Mouse (Mus musculus): ENCODE results near the gene Chst13. TPM values are rescaled to one million over a fixed set of nuclear protein-coding genes. Genes with fewer than 3 reads are reported as not detected.

Chst13 gene
- total RNA-seq, 1 experiment, result 0.54 TPM

DNA sequence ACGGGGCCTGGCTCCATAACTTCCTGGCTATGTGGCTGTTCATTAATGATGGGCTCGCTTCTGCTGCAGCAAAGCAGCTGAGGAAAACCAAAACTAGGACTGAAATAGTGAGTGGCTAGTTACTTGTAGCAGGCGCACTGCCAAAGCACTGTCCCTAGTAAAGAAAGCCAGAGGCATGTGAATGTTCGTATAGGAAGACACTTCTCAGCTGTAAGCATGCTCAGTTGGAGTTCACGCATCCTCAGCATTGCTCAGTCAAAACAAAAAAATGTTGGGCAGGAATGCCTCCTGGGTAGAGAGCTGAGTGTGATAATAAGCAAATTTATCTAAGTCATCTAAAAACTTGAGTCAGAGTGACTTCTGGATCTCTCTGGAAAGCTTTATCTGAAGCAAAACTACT lies 33.2 kb upstream of the Chst13 start:
- in situ Hi-C loops (cut with MboI; ENCODE audit: low sequenced_read_pairs in 2 of 2, unreplicated experiment in 2 of 2), result no loop called here
- Histone ChIP-seq H3K27ac (ENCODE audit: insufficient read depth, low read depth, low read length, poor library complexity, severe bottlenecking) (no peak overlapping the region), H3K4me3 (ENCODE audit: insufficient read depth in 1 of 2, low read depth in 1 of 2, low read length in 2 of 2, poor library complexity in 1 of 2, severe bottlenecking in 1 of 2) (no peak overlapping the region), H3K36me3 (ENCODE audit: control insufficient read depth, insufficient read depth, low read length, poor library complexity, severe bottlenecking) (no peaks in the 10 kb centered on the region), H3K9me3 (ENCODE audit: control insufficient read depth, insufficient read depth, low read depth, low read length) (no peaks in the 10 kb centered on the region), H3K9ac (ENCODE audit: insufficient read depth, low read depth, low read length, poor library complexity, severe bottlenecking) (no peak overlapping the region), H3K4me1 (ENCODE audit: control insufficient read depth in 2 of 2, insufficient read depth in 2 of 2, low read length in 2 of 2, poor library complexity in 1 of 2) (peaks cover 2 to 7% of the 10 kb centered on the region in 2 experiments; a peak in 1 of 4 replicates)
- no peak for DNase-seq (ENCODE audit: low read depth, low spot score)
- no peak for TF ChIP-seq CHD2 (IDR thresholded peaks at IDR 0.05; ENCODE audit: low read depth, low read length)
- TF ChIP-seq HCFC1 (IDR thresholded peaks at IDR 0.05; ENCODE audit: borderline replicate concordance, insufficient read depth, low read length), result no peak
- no peak for TF ChIP-seq ZC3H11A (IDR thresholded peaks at IDR 0.05; ENCODE audit: borderline replicate concordance, low read depth, low read length)
- TF ChIP-seq ZNF384 (IDR thresholded peaks at IDR 0.05; ENCODE audit: low read depth, low read length), result no peak
- no peak for TF ChIP-seq MAFK (IDR thresholded peaks at IDR 0.05; ENCODE audit: insufficient read depth, low read depth, low read length)

DNA sequence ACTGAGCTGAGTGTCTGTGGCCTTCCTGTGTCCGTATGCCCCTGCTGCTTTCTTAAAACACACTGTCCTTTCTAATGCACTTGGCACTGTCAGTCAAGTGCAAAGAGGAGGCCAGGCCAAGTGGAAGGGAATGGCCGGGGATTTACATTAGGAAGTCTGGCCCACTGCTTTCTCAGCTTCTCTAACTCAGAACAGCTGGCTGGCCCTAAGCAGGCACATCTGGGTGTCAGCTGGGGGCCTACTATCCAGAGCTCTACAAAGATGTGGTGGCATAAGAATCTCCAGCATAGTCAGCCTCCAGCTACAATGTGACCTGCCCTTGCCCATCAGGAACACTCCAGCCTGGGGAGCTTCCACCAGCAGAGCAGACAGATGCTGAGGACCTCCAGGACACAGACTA lies 25.0 kb upstream of the Chst13 start:
- in situ Hi-C loops (cut with MboI; ENCODE audit: low sequenced_read_pairs in 2 of 2, unreplicated experiment in 2 of 2), result no loop called here
- no peaks in the 10 kb centered on the region for H3K4me1 ChIP-seq (ENCODE audit: control insufficient read depth in 2 of 2, insufficient read depth in 2 of 2, low read length in 2 of 2, poor library complexity in 1 of 2)
- H3K27ac ChIP-seq (ENCODE audit: insufficient read depth, low read depth, low read length, poor library complexity, severe bottlenecking), result no peak overlapping the region
- DNase-seq (ENCODE audit: low read depth, low spot score), result no peak
- H3K9ac ChIP-seq (ENCODE audit: insufficient read depth, low read depth, low read length, poor library complexity, severe bottlenecking), result no peak overlapping the region
- H3K4me3 ChIP-seq (ENCODE audit: insufficient read depth in 1 of 2, low read depth in 1 of 2, low read length in 2 of 2, poor library complexity in 1 of 2, severe bottlenecking in 1 of 2), result no peak overlapping the region
- H3K36me3 ChIP-seq (ENCODE audit: control insufficient read depth, insufficient read depth, low read length, poor library complexity, severe bottlenecking), result no peaks in the 10 kb centered on the region
- no peaks in the 10 kb centered on the region for H3K9me3 ChIP-seq (ENCODE audit: control insufficient read depth, insufficient read depth, low read depth, low read length)
- no peak for TF ChIP-seq MAFK (IDR thresholded peaks at IDR 0.05; ENCODE audit: insufficient read depth, low read depth, low read length)
- TF ChIP-seq ZNF384 (IDR thresholded peaks at IDR 0.05; ENCODE audit: low read depth, low read length), result no peak
- TF ChIP-seq HCFC1 (IDR thresholded peaks at IDR 0.05; ENCODE audit: borderline replicate concordance, insufficient read depth, low read length), result no peak
- no peak for TF ChIP-seq ZC3H11A (IDR thresholded peaks at IDR 0.05; ENCODE audit: borderline replicate concordance, low read depth, low read length)
- no peak for TF ChIP-seq CHD2 (IDR thresholded peaks at IDR 0.05; ENCODE audit: low read depth, low read length)

DNA sequence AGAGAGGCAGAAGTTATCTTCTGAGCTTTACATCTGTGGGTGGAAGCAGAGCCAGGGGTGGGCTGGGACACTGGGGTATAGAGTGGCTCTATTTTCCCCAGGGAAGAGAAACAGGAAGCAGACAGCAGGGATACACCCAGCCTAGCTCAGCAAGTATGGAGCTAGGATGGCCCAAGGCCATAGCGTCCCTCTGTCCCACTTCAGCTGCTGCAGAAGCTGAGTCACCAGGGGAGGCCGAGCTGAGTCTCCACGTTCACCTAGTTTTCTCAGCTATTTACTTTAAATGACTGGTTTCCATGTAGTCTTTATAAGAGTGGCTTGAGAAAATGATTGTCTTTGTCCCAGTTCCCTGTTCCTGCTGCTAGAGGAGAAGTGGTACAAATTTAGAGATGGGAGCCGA lies 23.5 kb upstream of the Chst13 start:
- Histone ChIP-seq H3K9me3 (ENCODE audit: control insufficient read depth, insufficient read depth, low read depth, low read length) (no peaks in the 10 kb centered on the region), H3K36me3 (ENCODE audit: control insufficient read depth, insufficient read depth, low read length, poor library complexity, severe bottlenecking) (no peaks in the 10 kb centered on the region), H3K4me3 (ENCODE audit: insufficient read depth in 1 of 2, low read depth in 1 of 2, low read length in 2 of 2, poor library complexity in 1 of 2, severe bottlenecking in 1 of 2) (no peak overlapping the region), H3K4me1 (ENCODE audit: control insufficient read depth in 2 of 2, insufficient read depth in 2 of 2, low read length in 2 of 2, poor library complexity in 1 of 2) (no peaks in the 10 kb centered on the region), H3K9ac (ENCODE audit: insufficient read depth, low read depth, low read length, poor library complexity, severe bottlenecking) (no peak overlapping the region), H3K27ac (ENCODE audit: insufficient read depth, low read depth, low read length, poor library complexity, severe bottlenecking) (no peak overlapping the region)
- no peak for DNase-seq (ENCODE audit: low read depth, low spot score)
- TF ChIP-seq CHD2 (IDR thresholded peaks at IDR 0.05; ENCODE audit: low read depth, low read length) (no peak), ZNF384 (IDR thresholded peaks at IDR 0.05; ENCODE audit: low read depth, low read length) (no peak), MAFK (IDR thresholded peaks at IDR 0.05; ENCODE audit: insufficient read depth, low read depth, low read length) (no peak), ZC3H11A (IDR thresholded peaks at IDR 0.05; ENCODE audit: borderline replicate concordance, low read depth, low read length) (no peak), HCFC1 (IDR thresholded peaks at IDR 0.05; ENCODE audit: borderline replicate concordance, insufficient read depth, low read length) (no peak)
- in situ Hi-C loops (cut with MboI; ENCODE audit: low sequenced_read_pairs in 2 of 2, unreplicated experiment in 2 of 2), result loop anchor here in 1 of 2 experiments (25.0 kb wide), 1 partner anchor 661 kb away; no protein-coding TSS in a partner anchor

DNA sequence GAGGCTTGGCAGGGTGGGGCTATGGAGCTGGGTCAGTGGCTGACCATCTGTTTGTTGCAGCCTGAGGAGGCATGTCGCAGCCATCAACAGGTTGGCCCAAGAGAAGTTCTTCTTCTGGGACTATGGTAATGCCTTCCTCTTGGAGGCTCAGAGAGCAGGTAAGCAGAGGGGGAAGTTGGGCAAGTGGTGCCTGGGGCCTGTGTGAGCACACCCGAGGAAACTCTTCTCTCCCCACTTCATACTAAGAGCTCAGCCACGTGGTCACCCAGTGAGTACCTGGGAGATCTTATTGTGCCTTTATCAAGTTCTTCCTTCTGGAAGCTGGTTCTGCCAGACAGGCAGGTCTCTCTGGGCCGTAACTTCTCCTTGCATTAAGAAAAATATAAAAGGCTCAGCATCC lies 22.2 kb upstream of the Chst13 start:
- in situ Hi-C loops (cut with MboI; ENCODE audit: low sequenced_read_pairs in 2 of 2, unreplicated experiment in 2 of 2), result loop anchor here in 1 of 2 experiments (25.0 kb wide), 1 partner anchor 660 kb away; no protein-coding TSS in a partner anchor
- H3K4me3 ChIP-seq (ENCODE audit: insufficient read depth in 1 of 2, low read depth in 1 of 2, low read length in 2 of 2, poor library complexity in 1 of 2, severe bottlenecking in 1 of 2), result no peak overlapping the region
- DNase-seq (ENCODE audit: low read depth, low spot score), result no peak
- H3K9me3 ChIP-seq (ENCODE audit: control insufficient read depth, insufficient read depth, low read depth, low read length), result no peaks in the 10 kb centered on the region
- no peaks in the 10 kb centered on the region for H3K36me3 ChIP-seq (ENCODE audit: control insufficient read depth, insufficient read depth, low read length, poor library complexity, severe bottlenecking)
- no peaks in the 10 kb centered on the region for H3K4me1 ChIP-seq (ENCODE audit: control insufficient read depth in 2 of 2, insufficient read depth in 2 of 2, low read length in 2 of 2, poor library complexity in 1 of 2)
- no peak overlapping the region for H3K27ac ChIP-seq (ENCODE audit: insufficient read depth, low read depth, low read length, poor library complexity, severe bottlenecking)
- H3K9ac ChIP-seq (ENCODE audit: insufficient read depth, low read depth, low read length, poor library complexity, severe bottlenecking), result no peak overlapping the region
- TF ChIP-seq HCFC1 (IDR thresholded peaks at IDR 0.05; ENCODE audit: borderline replicate concordance, insufficient read depth, low read length), result no peak
- TF ChIP-seq CHD2 (IDR thresholded peaks at IDR 0.05; ENCODE audit: low read depth, low read length), result no peak
- no peak for TF ChIP-seq MAFK (IDR thresholded peaks at IDR 0.05; ENCODE audit: insufficient read depth, low read depth, low read length)
- no peak for TF ChIP-seq ZC3H11A (IDR thresholded peaks at IDR 0.05; ENCODE audit: borderline replicate concordance, low read depth, low read length)
- TF ChIP-seq ZNF384 (IDR thresholded peaks at IDR 0.05; ENCODE audit: low read depth, low read length), result no peak

DNA sequence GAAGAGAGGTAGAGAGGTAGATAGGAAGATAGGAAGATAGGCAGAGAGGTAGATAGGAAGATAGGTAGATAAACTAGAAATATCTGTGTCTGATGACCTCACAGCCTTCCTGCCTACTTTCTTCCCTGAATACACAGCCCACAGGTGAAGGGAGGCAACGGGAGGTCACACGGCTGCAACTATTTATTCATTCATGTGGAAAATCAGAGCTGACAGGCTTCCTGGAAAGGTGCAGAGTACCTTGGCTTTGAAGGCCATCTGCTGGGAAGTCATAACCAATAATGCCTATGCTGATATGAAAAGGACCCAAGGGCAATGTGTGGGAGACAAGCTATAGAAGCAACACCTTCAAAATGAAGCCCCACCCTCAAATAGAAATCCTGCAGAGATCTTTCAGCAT lies 17.4 kb upstream of the Chst13 start:
- H3K9me3 ChIP-seq (ENCODE audit: control insufficient read depth, insufficient read depth, low read depth, low read length), result no peaks in the 10 kb centered on the region
- no peaks in the 10 kb centered on the region for H3K36me3 ChIP-seq (ENCODE audit: control insufficient read depth, insufficient read depth, low read length, poor library complexity, severe bottlenecking)
- no peak overlapping the region for H3K4me3 ChIP-seq (ENCODE audit: insufficient read depth in 1 of 2, low read depth in 1 of 2, low read length in 2 of 2, poor library complexity in 1 of 2, severe bottlenecking in 1 of 2)
- TF ChIP-seq HCFC1 (IDR thresholded peaks at IDR 0.05; ENCODE audit: borderline replicate concordance, insufficient read depth, low read length), result no peak
- TF ChIP-seq ZNF384 (IDR thresholded peaks at IDR 0.05; ENCODE audit: low read depth, low read length), result no peak
- TF ChIP-seq ZC3H11A (IDR thresholded peaks at IDR 0.05; ENCODE audit: borderline replicate concordance, low read depth, low read length), result no peak
- no peak for TF ChIP-seq MAFK (IDR thresholded peaks at IDR 0.05; ENCODE audit: insufficient read depth, low read depth, low read length)
- no peak for TF ChIP-seq CHD2 (IDR thresholded peaks at IDR 0.05; ENCODE audit: low read depth, low read length)
- no peak overlapping the region for H3K9ac ChIP-seq (ENCODE audit: insufficient read depth, low read depth, low read length, poor library complexity, severe bottlenecking)
- no peak overlapping the region for H3K27ac ChIP-seq (ENCODE audit: insufficient read depth, low read depth, low read length, poor library complexity, severe bottlenecking)
- in situ Hi-C loops (cut with MboI; ENCODE audit: low sequenced_read_pairs in 2 of 2, unreplicated experiment in 2 of 2), result loop anchor here in 1 of 2 experiments (25.0 kb wide), 1 partner anchor 655 kb away; no protein-coding TSS in a partner anchor
- H3K4me1 ChIP-seq (ENCODE audit: control insufficient read depth in 2 of 2, insufficient read depth in 2 of 2, low read length in 2 of 2, poor library complexity in 1 of 2), result no peaks in the 10 kb centered on the region
- no peak for DNase-seq (ENCODE audit: low read depth, low spot score)

Data from ES-E14 (cell line).